Mouse (Mus musculus) ovary, postnatal 36 days (tissue): ENCODE data around the gene Park7.
"Not testable (repeated sequence)": the region's sequence is repeated elsewhere in the genome, so short reads cannot be mapped to it uniquely, and the experiment has no call there.

Experiments used
- DNase-seq: peaks from one replicate; pipeline ENCODE4 v3.0.0; 2022; ENCODE audit warnings: low spot score, mixed read lengths

Park7 gene

GRCm38 (mm10) chr4:150910164-150910951 lies 3.9 kb downstream of the Park7 start:
- no peak for DNase-seq

DNA sequence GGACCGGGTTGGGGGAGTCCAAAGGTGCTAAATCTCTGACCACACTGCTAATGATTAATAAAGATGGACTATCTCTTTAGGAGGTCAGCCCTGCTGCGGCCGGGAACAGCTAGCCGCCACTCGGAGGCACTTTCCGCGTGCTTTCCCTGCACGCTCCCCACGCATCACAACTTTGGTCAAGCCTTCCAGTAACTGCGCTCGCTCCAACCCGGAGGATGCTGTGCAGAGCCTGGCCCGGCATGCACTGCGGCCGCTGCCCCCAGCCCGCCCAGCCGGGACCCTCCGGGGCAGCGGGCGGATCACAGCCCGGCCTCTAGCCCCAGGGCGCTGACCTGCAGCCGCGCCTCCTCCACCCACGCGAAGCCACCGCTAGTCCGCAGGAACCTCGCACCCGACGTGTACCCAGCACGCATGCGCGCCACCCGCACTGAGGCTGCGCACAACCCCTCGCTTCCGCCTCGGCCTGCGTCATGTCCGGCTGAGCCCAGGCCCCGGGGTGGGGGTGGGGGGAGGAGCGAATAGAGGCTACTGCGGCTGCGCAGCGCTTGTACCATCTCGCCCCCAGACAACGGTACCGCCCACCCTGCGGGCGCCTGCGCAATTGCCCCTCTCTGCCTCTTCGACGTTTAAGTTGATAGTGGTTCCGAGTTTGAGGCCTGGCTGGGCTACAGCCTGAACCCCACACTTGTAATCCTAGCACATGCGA lies 4.6 kb downstream of the Park7 start:
- peak; percentile 99 for DNase-seq

- not testable (repeated sequence) for DNase-seq
These were observed 5.7 kb downstream of the Park7 start for GRCm38 (mm10) chr4:150908512-150908911.

- DNase-seq = no peak
These were observed 7.1 kb downstream of the Park7 start for GRCm38 (mm10) chr4:150907099-150907498.

DNA sequence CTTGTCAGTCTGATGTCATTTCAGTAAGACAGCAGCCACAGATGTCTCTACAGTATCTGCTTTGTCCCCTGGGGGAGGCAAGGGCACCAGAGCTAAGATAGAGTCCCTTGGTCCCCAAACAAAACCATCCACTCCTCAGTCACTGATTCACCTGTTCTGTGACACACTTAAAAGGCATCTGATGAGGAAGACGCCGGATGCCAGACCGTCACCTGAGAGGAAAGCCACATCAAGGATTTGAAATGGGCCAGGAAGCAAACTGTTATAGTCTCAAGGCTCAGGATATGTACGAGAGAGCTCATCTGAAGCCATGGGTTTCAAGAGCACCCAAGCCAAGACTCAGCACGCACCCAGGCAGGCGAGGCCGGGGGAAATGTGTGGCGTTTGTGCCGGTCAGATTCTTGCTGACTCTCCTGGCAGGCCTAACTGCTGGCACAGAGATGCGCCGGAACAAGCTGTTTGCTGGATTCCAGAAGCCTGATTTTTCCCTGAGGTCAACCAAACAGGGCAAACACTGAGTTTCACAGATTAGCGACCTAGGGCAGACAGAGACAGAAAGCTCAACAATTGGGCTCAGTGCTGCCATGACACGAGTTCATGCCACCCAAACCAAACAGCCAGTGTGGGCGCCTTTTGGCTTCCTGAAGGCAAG lies 11.0 kb downstream of the Park7 start:
- no peak for DNase-seq

DNA sequence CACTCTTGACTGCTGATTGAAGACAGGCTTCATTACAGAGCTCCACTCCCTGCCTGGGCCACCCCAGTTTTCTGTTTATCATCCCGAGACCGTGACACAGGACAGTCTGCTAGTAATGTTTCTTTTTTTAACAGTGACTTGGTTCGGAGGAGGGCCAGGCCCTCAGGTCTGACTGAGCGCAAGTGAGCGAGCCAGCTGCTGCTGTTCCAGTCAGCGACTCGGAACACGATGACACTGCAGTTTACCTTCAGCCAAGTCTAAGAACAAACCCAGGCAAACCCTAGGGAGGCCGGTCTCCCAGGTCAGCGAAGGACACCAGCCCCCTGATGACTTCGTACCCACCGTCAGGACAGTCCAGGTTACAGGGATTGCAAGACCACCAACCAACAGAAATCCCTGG lies 12.2 kb downstream of the Park7 start:
- no peak for DNase-seq

- peak; percentile 67 for DNase-seq
These were observed 12.6 kb downstream of the Park7 start for GRCm38 (mm10) chr4:150901651-150902050.

DNA sequence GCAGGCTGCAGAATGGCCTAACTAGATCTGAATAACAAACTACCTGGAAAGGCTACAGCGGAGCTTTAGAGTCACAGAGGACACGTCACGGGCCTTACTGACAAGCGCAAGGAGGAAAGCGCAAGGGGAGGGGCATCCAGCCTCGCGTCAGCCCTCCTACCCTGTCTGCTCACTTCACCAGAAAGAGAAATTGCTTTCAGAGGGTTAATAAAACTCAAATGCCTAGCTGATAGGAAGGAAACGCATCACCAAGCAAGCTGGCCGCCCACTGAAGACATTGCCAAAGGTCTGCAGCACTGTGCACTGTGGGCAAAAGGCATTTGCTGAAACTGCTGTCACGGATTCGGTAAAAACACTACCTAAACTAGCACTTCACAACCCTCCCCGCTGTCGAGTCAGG lies 13.8 kb downstream of the Park7 start:
- DNase-seq = no peak

- peak; percentile 75 for DNase-seq
These were observed 15.4 kb downstream of the Park7 start for GRCm38 (mm10) chr4:150898716-150899365.

DNA sequence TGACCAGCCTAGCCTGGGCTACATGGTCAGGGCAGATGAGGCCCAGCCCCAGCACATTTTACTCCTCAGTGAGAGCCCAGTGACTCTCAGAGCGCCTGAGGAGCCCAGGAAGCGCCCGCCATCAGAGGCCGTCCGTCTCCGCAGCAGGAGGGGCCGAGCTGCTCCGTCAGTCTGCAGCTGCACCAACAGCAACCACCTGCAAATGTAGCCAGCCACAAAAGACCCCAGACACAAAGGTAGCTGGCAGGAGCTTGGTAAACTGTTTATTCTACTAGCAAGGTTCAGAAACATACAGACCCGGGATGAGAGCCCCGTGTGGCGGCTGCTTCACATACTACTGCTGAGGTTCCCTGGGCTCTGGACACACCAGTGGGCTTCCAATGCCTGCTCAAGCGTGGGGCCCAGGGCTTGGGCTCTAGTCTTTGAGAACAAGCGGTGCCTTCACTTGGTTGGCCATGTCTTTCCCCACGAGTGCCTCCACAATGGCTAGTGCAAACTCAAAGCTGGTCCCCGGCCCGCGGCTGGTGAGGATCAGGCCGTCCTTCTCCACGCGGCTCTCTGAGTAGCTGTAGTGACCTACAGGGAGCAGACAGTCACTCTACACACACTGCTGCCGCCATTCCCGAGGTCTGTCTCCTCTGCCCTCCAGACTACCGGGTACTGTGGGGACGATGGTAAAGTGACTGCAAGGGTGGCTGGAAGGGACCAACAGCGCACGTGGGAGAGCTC lies 17.2 kb downstream of the Park7 start:
- no peak for DNase-seq

DNA sequence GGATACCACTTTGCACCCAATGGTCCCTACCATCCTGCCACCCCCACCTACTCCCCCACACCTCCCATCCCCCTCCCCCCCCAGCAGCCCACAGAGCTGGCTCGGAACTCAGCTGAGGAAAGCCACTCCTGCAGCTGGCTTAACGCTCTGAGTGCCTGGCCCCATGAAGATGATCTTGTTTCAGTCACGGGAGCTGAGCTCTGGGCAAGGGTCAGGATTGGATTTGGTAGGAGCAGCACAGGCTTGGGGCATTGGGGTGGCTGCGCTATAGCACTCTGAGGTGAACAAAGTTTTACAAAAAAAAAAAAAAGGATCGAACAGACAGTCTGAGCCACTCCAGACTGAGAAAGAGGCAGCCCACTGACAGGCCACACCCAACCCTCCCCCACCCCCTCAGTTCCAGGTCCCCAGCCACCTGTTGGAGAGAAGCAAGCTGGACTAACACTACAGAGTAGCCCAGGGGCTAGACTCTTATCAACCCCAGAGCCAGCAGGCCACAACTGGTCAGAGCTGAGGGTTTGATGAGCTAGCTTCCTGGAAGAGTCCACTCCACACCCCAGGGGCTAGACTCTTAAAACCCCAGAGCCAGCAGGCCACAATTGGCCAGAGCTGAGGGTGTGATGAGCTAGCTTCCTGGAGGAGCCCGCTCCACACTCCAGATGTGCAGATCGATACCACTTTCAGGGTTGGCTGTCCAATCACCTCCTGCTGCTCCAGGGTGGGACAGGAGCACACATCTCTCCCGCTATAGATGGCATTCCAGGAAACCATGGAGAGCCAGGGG lies 19.3 kb downstream of the Park7 start:
- DNase-seq = no peak

DNA sequence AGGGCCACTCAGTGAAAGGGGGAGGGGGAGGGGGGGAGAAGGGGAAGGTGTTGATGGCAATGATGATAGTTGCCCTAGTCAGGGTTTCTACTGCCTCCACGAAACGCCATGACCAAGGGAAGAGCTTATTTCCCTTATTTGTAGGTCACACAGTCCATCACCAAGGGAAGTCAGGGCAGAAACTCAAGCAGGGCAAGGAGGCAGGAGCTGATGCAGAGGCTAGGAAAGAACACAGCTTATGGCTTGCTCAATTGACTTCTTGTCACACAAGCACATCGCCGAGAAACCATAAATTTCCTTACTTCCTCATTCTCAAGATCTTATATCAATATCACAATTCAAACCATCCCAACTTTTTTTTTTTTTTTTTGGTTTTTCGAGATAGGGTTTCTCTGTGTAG lies 22.9 kb downstream of the Park7 start:
- no peak for DNase-seq

GRCm38 (mm10) chr4:150889955-150890315 lies 24.3 kb downstream of the Park7 start:
- DNase-seq = no peak

DNA sequence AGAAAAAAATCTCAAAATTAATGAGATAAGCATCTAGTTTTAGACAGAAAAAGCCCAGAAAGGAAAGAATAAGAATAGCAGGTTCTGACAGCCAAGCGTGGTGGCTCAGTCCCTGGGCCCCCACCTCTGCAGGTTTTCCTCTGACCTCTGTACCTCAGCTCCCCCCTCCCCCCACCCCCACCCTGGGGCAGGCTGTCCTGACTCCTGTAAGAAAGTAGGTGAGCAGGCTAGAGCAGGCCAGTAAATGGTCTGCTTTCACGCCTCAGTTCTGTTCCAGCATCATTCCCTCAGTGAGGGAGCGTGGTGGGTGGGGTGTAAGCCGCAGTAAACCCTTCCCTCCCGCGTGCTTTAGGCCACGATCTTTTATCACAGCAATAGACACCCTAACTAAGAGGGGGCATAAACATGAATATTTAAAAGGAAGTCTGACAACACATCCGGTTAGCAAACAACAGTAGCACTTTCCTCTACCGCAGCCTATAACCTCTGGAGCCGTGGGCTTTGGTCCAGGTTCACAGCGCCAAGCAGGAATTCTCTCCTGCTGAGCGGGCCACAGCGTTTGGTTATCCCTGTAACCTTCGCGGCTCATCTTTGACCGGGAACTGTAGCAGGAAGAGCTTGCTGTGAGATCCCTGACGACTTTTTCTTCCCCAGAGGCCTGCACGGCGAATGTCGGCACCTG lies 24.8 kb downstream of the Park7 start:
- no peak for DNase-seq

GRCm38 (mm10) chr4:150888492-150888891 lies 25.7 kb downstream of the Park7 start:
- DNase-seq = no peak

DNA sequence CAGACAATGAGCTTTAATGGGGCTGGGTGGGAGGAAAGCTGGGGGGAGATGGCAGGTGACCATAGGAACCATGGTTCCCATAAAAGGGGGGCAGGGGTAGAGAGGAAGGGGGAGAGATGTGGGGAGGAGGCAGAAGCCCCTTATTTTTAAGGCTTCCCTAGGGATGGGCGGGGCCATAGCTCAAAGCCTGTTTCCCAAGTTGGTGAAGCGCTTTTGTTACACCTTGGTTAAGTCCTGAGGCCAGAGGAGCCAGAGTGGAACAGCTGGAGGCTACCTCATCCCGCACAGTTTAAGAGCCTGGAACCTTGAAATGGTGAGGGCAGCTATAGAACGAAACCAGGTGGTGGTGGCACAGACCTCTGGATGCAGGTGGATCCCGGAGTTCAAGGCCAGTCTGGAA lies 26.3 kb downstream of the Park7 start:
- DNase-seq = no peak

GRCm38 (mm10) chr4:150882632-150883031 lies 31.6 kb downstream of the Park7 start:
- no peak for DNase-seq

DNA sequence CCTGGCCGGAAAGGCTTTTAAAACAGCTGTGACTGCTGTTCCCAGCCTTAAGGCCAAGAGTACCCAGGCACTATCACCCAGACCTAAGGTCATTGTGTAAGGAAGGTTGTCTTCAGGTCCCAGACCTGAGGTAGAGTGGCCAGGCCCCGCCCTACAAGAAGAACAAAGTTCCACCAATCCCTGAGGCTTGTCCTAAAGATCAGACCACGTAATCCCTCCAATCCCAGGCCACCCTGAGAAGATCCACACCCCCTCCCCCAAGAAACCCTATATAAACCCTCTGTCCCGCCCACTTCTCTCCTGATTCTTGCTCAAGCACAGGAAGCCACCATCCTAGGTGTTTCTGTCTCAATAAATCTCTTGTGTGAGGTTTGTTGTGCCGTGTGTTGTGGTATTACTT lies 33.9 kb downstream of the Park7 start:
- DNase-seq = no peak

- no peak for DNase-seq
These were observed 34.6 kb downstream of the Park7 start for GRCm38 (mm10) chr4:150879631-150880030.

- DNase-seq = no peak
These were observed 38.8 kb downstream of the Park7 start for GRCm38 (mm10) chr4:150875393-150875792.

- DNase-seq = not testable (repeated sequence)
These were observed 39.8 kb downstream of the Park7 start for GRCm38 (mm10) chr4:150874416-150874815.
